Mouse (Mus musculus): ENCODE measurements around the gene Teddm1a. TPM values are rescaled to one million over a fixed set of nuclear protein-coding genes. Genes with fewer than 3 reads are reported as not detected.
A peak's percentile ranks its signal among the peaks of the same experiment; 100 is the strongest.

The Teddm1a gene
- polyA plus RNA-seq, 1 experiment from 2014 or later: not detected

DNA sequence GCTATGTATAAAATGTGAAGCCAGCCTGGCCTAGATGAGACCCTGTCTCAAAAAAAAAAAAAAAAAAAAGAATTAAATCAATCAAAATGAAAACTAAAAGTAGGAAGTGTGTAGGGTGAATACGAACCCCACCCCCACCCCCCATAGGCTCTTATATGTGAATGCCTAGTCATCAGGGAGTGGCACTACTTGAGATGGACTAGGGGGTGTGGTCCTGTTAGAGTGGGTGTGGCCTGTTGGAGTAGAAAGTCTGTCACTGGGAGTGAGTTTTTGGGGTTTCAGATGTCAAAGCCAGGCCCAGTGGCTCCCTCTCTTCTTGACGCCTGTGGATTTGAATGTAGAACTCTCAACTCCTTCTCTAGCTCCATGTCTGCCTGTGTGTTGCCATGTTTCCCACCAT lies 45.5 kb downstream of the Teddm1a start:
- Histone ChIP-seq H3K4me3 (no peak overlapping the region), H3K36me3 (replicated peaks) (no peaks in the 10 kb centered on the region), H3K9me3 (no peaks in the 10 kb centered on the region), H3K4me1 (peaks cover 3% of the 10 kb centered on the region; the same call in 1 of the 2 replicates), H3K27ac (replicated peaks) (no peak overlapping the region), H3K27me3 (replicated peaks; ENCODE audit: low read depth, poor library complexity, severe bottlenecking) (no peaks in the 10 kb centered on the region)
- WGBS: 94% methylated on average over 2 of the region's 2 CpGs
- DNase-seq (ENCODE audit: low spot score): no peak

GRCm38 (mm10) chr1:153940986-153941385 lies 49.4 kb downstream of the Teddm1a start:
- DNase-seq (ENCODE audit: low spot score): no peak
- no peak overlapping the region for H3K27ac ChIP-seq (replicated peaks)
- H3K36me3 ChIP-seq (replicated peaks): no peaks in the 10 kb centered on the region
- WGBS: 87% methylated on average over 2 of the region's 2 CpGs
- no peak overlapping the region for H3K4me3 ChIP-seq
- H3K27me3 ChIP-seq (replicated peaks; ENCODE audit: low read depth, poor library complexity, severe bottlenecking): no peaks in the 10 kb centered on the region
- H3K9me3 ChIP-seq: no peaks in the 10 kb centered on the region
- no peaks in the 10 kb centered on the region for H3K4me1 ChIP-seq

Small RNA genes lying within 50 kb of the gene (microRNA-seq; reads per million reads assigned to microRNA genes)
- 20.4 reads per million, percentile 30 among the genes with 10 or more reads in this experiment for gene Mir8114

Other genes starting within 250 kb of the Teddm1a start
- gene Rgs8, start 238.7 kb upstream of the Teddm1a start, polyA plus RNA-seq (2016; fragmentation: Nextera tagmentation; extraction: Ambion mirVana): 2.3 and 2.6 TPM in 2 replicates
- 7.9 and 9.5 TPM in 2 replicates for gene Rgs16, start 151.4 kb upstream of the Teddm1a start, polyA plus RNA-seq (2016; fragmentation: Nextera tagmentation; extraction: Ambion mirVana)
- 8.0 and 9.5 TPM in 2 replicates for gene Rnasel, start 142.3 kb upstream of the Teddm1a start, polyA plus RNA-seq (2016; fragmentation: Nextera tagmentation; extraction: Ambion mirVana)
- 0.07 TPM in 1 of 2 replicates, not detected in the other for gene Rgsl1, start 47.6 kb upstream of the Teddm1a start, polyA plus RNA-seq (2016; fragmentation: Nextera tagmentation; extraction: Ambion mirVana)
- 0.74 and 0.96 TPM in 2 replicates for gene Teddm1b, start 17.4 kb upstream of the Teddm1a start, polyA plus RNA-seq (2016; fragmentation: Nextera tagmentation; extraction: Ambion mirVana)
- gene Glul, start 8.2 kb downstream of the Teddm1a start, polyA plus RNA-seq (2016; fragmentation: Nextera tagmentation; extraction: Ambion mirVana): 120 and 129 TPM in 2 replicates
- gene Teddm2, start 8.5 kb downstream of the Teddm1a start, polyA plus RNA-seq (2016; fragmentation: Nextera tagmentation; extraction: Ambion mirVana): 0.45 and 0.50 TPM in 2 replicates